Mouse (Mus musculus): ENCODE data around the gene Cpsf4.
A peak's percentile ranks its signal among the peaks of the same experiment; 100 is the strongest.
"Not testable (repeated sequence)": the region's sequence is repeated elsewhere in the genome, so short reads cannot be mapped to it uniquely, and the experiment has no call there.

Cpsf4 gene

DNA sequence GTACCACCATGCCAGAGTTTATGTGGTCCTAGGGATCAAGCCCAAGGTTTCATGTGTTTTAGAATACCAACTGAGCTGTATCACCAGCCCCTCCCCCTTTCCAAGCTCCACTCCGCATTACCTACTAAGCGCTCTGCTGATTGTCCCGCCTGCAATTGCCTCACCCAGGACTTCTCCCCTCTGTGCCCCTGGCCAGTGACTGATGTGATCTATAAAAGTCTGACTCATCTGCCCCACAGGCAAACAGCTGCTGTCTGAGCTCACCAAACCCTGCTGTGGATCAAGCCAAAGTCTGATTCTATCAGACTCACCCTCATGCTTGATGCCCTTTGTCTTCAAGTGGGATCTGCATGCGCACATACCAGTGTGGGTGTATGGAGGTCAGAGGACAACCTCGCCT, 55.8 kb downstream of the Cpsf4 start:
- DNase-seq (ENCODE audit: low spot score in 2 of 2), result no peak

DNA sequence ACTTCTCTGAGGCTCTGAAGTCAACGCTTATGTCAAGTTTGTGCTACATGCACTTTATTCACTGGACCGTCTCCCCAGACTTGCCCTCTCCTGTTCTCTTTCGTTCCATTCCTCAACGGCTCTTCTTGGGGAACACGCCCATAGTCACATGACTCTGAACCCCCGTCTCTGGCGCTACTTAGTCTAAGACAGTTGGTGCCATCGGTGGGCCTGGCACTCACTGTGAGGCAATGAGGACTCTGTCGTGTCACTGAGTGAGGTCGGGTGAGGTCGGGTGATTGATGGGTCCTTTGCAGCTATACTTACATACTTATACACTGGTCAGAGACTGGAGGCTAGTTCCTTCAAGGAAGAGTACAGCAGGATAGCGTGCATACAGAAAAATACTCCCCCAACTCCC, 56.4 kb downstream of the Cpsf4 start:
- no peak for DNase-seq (ENCODE audit: low spot score in 2 of 2)

GRCm38 (mm10) chr5:145226453-145226852, 59.4 kb downstream of the Cpsf4 start:
- no peak for DNase-seq (ENCODE audit: low spot score in 2 of 2)

DNA sequence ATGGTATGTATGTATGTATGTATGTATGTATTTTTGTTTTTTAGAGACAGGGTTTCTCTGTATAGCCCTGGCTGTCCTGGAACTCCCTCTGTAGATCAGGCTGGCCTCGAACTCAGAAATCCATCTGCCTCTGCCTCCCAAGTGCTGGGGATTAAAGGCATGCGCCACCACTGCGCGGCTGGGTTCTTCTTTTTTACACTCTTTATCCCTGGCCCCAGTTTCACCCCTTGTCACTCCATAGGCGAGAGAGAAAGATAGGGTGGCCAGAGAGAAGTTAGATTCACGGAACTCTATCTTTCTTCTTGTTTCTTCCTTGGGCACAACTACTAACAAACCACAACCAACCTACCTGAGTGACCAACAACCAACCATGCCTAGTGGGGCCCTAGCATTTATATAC, 62.3 kb downstream of the Cpsf4 start:
- not testable (repeated sequence) for DNase-seq (ENCODE audit: low spot score in 2 of 2)

GRCm38 (mm10) chr5:145230641-145231040, 63.6 kb downstream of the Cpsf4 start:
- DNase-seq (ENCODE audit: low spot score in 2 of 2), result no peak

GRCm38 (mm10) chr5:145231367-145231871, 64.4 kb downstream of the Cpsf4 start, which contains the start of gene Zfp655:
Zfp655 (plus strand) TSS chr5:145231715.
- peak; percentile 96 for DNase-seq (ENCODE audit: low spot score in 2 of 2)
